11 mouse cellular contexts compared by ENCODE assay signal in the genomic region with DNA sequence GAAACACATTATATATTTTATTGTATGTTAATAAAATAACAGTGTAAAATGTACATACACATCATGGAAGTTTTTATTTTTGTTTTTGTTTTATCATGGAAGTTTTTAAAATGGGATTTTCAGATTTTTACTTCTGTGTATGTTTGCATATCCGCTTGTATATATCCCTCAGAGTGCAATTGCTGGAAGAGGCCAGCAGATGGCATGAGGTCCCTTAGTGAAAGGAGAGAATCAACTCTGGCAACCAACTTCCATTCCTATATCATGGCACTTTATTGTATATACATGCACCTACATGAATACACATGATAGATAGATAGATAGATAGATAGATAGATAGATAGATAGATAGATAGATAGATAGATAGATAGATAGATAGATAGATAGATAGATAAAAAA. TPM values are rescaled to one million over a fixed set of nuclear protein-coding genes. Genes with fewer than 3 reads are reported as not detected.
DNase-seq lines count a peak whose midpoint lies in the region; ATAC-seq and TF ChIP-seq lines count a peak whose summit lies in the region.
"Had no signal": no experiment of that assay in that cellular context is flagged by ENCODE, and none has a peak within 500 bp of the region (broad histone marks: within the 10 kb centered on the region; RNA-seq: fewer than 3 reads in every experiment).

No protein-coding gene starts in this region.

- H3K27me3 ChIP-seq in kidney, adult 2 months (replicated peaks; ENCODE audit: control insufficient read depth, insufficient read depth, low read length) = no peaks in the 10 kb centered on the region
- no peaks in the 10 kb centered on the region for H3K27me3 ChIP-seq in kidney, embryonic 16.5 days (ENCODE audit: insufficient read depth, low read length)
- H3K27me3 ChIP-seq: liver, embryonic 15.5 days had no signal

- no peak for ATAC-seq in kidney, embryonic 16.5 days (ENCODE audit: low FRiP score, low TSS enrichment)

- peaks cover 5% of the 10 kb centered on the region; the same call in 1 of the 2 replicates for H3K4me1 ChIP-seq in kidney, adult 2 months (ENCODE audit: control insufficient read depth, insufficient read depth, low read length)
- peaks cover 8% of the 10 kb centered on the region for H3K4me1 ChIP-seq in kidney, embryonic 16.5 days (ENCODE audit: insufficient read depth, low read length)
- H3K4me1 ChIP-seq: liver, embryonic 15.5 days had no signal

- H3K4me3 ChIP-seq in kidney, adult 2 months (ENCODE audit: insufficient read depth, low read depth, low read length) = no peak overlapping the region
- H3K4me3 ChIP-seq in kidney, embryonic 16.5 days (ENCODE audit: low read length) = no peak overlapping the region
- H3K4me3 ChIP-seq: liver, embryonic 15.5 days had no signal

- no peak overlapping the region for H3K9ac ChIP-seq in kidney, embryonic 16.5 days (replicated peaks; ENCODE audit: low read length)
- H3K9ac ChIP-seq: liver, embryonic 15.5 days had no signal

- TF ChIP-seq CTCF in kidney, adult 2 months (conservative IDR thresholded peaks at IDR 0.05; ENCODE audit: insufficient read depth, insufficient read length, low read depth, low read length) = peak; percentile 18; the same call in 1 of the 2 replicates

- TF ChIP-seq POLR2A in kidney, adult 2 months (IDR thresholded peaks at IDR 0.05; ENCODE audit: low read depth, low read length) = no peak

- 100% methylated on average over 1 of the region's 1 CpGs for WGBS in kidney, adult 2 months
- WGBS in kidney, embryonic 16.5 days = 97% methylated on average over 1 of the region's 1 CpGs

- no peak overlapping the region for H3K27ac ChIP-seq in kidney, adult 2 months (ENCODE audit: insufficient read depth, low read depth, low read length)
- no peak overlapping the region for H3K27ac ChIP-seq in kidney, embryonic 16.5 days (ENCODE audit: low read length)
- H3K27ac ChIP-seq: liver, embryonic 15.5 days had no signal

- peak; percentile 32 for DNase-seq in adrenal gland, postnatal 10 days
- no peak for DNase-seq in adrenal gland, adult (ENCODE audit: inconsistent age in 2 of 2, low spot score in 1 of 2)
- no peak for DNase-seq in kidney, adult 2 months
- peak; percentile 63 for DNase-seq in 416B (ENCODE audit: low read depth)
- peak; percentile 8 for DNase-seq in c-Kit-positive CD71-positive TER-119-negative erythroid progenitor cells, embryonic 14.5 days (ENCODE audit: low read depth)
- no peak for DNase-seq in frontal cortex, adult 2 months (ENCODE audit: extremely low spot score in 1 of 2, low spot score in 1 of 2)
- DNase-seq in yolk sac, embryonic 10.5 days (ENCODE audit: low spot score) = no peak
- DNase-seq: cerebellum, adult 2 months; kidney, adult 11 months had no signal

- no peak overlapping the region for H3K4me2 ChIP-seq in kidney, embryonic 16.5 days (replicated peaks; ENCODE audit: low read depth, low read length)
- H3K4me2 ChIP-seq: liver, embryonic 15.5 days had no signal

- H3K9me3 ChIP-seq in kidney, embryonic 16.5 days (ENCODE audit: low read length) = peaks cover 3% of the 10 kb centered on the region
- H3K9me3 ChIP-seq: liver, embryonic 15.5 days had no signal

- H3K36me3 ChIP-seq in kidney, adult 2 months (ENCODE audit: control insufficient read depth, insufficient read depth, low read length) = peaks cover 7% of the 10 kb centered on the region
- peaks cover 30% of the 10 kb centered on the region for H3K36me3 ChIP-seq in kidney, embryonic 16.5 days (ENCODE audit: insufficient read depth, low read length)

RNA-seq across cellular contexts. Expression of gene Kif1b, which starts 34.4 kb away (rescaled TPM):
- total RNA-seq in adrenal gland, postnatal 10 days (2021) = 100 to 1,000 TPM; 105 to 154 TPM
- polyA plus RNA-seq in kidney, adult 2 months (2012; rRNA removed) = 31.1 and 35.8 TPM in 2 replicates
- polyA plus RNA-seq in kidney, embryonic 16.5 days (2015; fragmentation: Nextera tagmentation; extraction: Ambion mirVana) = 25.7 and 29.9 TPM in 2 replicates
- 150 and 188 TPM in 2 replicates for polyA plus RNA-seq in frontal cortex, adult 2 months (2012; rRNA removed)

Comparison
In these comparisons a context has a peak if more than half of its experiments do, and no peak if none do; other contexts are left out.
1. DNase-seq: peak in adrenal gland, postnatal 10 days (single experiment), 416B (single experiment) and c-Kit-positive CD71-positive TER-119-negative erythroid progenitor cells, embryonic 14.5 days (single experiment); none in adrenal gland, adult (0 of 2), kidney, adult 2 months (single experiment), frontal cortex, adult 2 months (0 of 2) and yolk sac, embryonic 10.5 days (single experiment).